Mouse (Mus musculus): ENCODE measurements at regions not wholly inside any gene's neighbourhood (a gene's known extent, or its start where the extent isn't known, plus 50 kb on each side); places are given as distances from the start of the nearest gene placed in this dataset.

- ATAC-seq (replicated peaks; ENCODE audit: insufficient number of reproducible peaks, low FRiP score, low TSS enrichment, poor library complexity, severe bottlenecking): no peak
Observed at GRCm38 (mm10) chr3:117520461-117520860, 54.2 kb upstream of the Plppr5 start.

- no peak for ATAC-seq (replicated peaks; ENCODE audit: insufficient number of reproducible peaks, low FRiP score, low TSS enrichment, poor library complexity, severe bottlenecking)
Observed at GRCm38 (mm10) chr3:117508090-117508489, 66.5 kb upstream of the Plppr5 start.

DNA sequence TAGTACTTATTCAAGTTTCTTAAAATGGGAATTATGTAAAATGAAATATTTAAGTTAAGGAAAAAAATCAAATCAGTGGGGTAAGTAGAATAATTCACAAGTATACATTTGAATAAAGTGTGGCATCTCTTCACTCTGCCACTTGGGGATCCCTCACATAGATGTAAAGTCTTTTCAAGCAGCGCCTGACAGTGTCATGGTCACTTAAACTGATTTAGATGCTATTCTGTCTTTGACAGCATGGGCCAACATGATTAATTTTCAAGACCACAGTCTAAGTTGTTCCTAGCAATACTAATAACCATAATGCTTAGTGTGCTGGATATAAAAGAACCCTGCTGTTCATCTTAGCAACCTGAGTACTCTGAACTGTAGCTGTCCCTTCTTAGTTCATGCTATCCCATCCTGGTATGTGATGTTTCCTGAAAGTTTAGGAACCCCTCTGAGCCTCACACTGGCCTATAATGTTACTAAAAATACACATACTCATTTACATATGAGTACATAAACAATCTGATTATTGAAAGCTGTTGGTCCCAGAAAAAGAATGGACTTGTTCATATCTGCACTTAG lies 68.4 kb upstream of the Plppr5 start:
- ATAC-seq (replicated peaks; ENCODE audit: insufficient number of reproducible peaks, low FRiP score, low TSS enrichment, poor library complexity, severe bottlenecking): no peak

DNA sequence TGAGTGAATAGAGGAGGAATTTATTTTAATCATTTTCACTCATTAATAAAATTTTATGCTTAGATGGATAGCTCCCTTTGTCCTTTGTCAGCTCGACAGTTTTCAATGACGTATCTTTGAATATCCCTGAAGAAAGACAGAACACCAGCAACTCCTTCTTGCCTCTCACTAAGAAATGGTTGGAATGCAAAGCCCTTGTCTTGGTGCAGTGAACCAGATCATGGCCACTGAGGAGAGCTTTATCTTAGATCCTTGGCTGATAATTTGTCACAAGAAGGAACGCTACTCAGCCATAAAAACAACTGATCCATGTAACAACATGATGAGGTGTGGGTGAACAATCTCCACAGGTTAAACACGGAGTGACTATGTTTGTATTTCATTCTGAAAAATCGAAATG lies 73.5 kb upstream of the Plppr5 start:
- ATAC-seq (replicated peaks; ENCODE audit: insufficient number of reproducible peaks, low FRiP score, low TSS enrichment, poor library complexity, severe bottlenecking): no peak

GRCm38 (mm10) chr3:117498138-117498897 lies 76.3 kb upstream of the Plppr5 start:
- ATAC-seq (replicated peaks; ENCODE audit: insufficient number of reproducible peaks, low FRiP score, low TSS enrichment, poor library complexity, severe bottlenecking): no peak

GRCm38 (mm10) chr3:117494118-117494517 lies 80.5 kb upstream of the Plppr5 start:
- ATAC-seq (replicated peaks; ENCODE audit: insufficient number of reproducible peaks, low FRiP score, low TSS enrichment, poor library complexity, severe bottlenecking): no peak

DNA sequence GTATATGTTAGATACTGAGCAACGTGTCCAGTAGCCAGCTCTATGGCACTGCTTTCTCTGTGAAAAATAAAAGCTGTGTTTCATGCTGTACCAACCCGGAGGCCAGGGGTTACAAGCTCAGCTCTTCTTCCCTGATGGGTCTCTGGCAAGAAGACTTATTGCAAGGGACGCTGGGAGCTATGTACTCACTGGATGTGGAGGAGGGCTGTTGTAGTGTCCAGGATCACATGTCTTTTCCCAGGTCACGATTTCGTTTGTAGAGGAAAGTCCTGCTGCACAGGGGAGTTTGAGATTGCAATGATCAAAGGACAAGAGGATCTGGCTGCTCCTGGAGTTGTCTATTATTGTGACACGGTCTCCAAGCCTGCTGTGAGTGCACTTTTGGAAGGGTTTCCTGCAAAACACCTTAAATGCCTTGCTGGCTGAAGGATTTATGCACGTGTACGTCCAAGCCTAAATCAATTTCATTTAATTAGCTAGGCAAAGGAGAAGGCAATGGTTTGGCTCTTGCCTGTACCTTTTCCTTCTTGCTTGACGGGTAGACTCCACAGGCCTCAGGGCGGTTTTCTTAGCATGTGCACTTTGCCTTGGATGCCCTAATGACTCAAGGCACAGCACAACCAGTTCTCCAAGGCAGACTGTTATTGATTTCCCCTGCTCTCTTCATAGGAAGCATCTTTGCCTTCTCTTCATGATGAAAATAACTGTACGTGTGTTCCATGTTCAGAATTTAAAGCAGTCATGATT lies 87.2 kb upstream of the Plppr5 start:
- ATAC-seq (replicated peaks; ENCODE audit: insufficient number of reproducible peaks, low FRiP score, low TSS enrichment, poor library complexity, severe bottlenecking): no peak

DNA sequence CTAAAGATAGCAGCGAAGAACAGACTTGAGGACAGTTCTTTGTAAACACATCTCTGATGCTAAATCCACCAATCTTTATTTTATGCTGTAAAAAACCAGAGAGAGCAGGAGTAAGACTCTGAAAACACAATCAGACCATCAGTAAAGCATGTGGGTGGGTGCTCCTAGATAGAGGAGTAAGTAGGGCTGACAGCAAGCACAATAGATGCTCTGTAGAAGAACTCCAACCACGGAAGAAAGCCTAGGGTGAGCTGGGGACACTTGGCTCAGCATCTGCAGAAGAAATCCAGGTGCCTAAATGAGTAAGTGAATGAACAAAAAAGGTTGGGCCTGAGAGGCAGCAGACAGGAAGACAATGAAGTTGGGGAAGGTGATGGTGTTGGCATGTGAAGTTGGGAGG lies 88.3 kb upstream of the Plppr5 start:
- ATAC-seq (replicated peaks; ENCODE audit: insufficient number of reproducible peaks, low FRiP score, low TSS enrichment, poor library complexity, severe bottlenecking): no peak

- ATAC-seq (replicated peaks; ENCODE audit: insufficient number of reproducible peaks, low FRiP score, low TSS enrichment, poor library complexity, severe bottlenecking): no peak
Observed at GRCm38 (mm10) chr3:117480131-117480530, 94.5 kb upstream of the Plppr5 start.

DNA sequence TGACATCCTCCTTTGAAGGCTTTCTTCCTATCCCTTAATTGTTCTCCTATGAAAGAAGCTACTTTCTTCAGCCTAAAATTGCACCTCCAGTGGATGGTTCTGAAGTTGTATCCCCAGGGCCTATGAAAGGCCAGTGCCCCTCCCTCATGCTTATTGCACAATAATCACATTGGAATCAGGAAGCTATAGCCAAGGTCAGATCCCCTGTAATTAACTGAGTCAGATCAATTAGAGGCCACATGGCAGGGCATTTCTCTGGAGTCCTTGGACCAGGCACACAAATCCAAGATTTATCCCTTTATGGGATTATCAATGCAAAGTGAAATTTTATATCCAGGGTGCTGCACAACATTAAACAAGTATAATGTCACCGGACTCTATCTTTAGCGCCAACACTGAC lies 98.8 kb upstream of the Plppr4 start:
- ATAC-seq (replicated peaks; ENCODE audit: insufficient number of reproducible peaks, low FRiP score, low TSS enrichment, poor library complexity, severe bottlenecking): no peak

DNA sequence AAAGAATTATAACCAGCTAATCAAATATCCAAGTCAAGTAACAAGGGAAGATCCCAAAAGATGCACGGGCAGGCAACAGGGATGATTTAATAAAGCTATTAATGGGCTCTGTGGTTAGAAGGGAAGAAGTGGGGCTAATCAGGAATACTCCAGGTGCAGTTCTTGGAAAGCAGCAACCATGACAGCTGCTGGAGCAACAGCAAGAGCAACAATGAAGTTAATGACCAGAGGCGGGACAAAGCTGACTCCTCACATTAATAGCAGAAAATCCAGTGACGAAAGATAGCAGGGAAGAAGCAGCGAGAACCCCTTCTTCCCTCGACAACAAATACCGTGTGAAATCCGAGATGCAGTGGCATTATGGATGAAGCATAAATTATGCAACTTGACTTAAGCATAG lies 89.9 kb upstream of the Plppr4 start:
- ATAC-seq (replicated peaks; ENCODE audit: insufficient number of reproducible peaks, low FRiP score, low TSS enrichment, poor library complexity, severe bottlenecking): no peak

GRCm38 (mm10) chr3:117441887-117442286 lies 81.2 kb upstream of the Plppr4 start:
- no peak for ATAC-seq (replicated peaks; ENCODE audit: insufficient number of reproducible peaks, low FRiP score, low TSS enrichment, poor library complexity, severe bottlenecking)

- ATAC-seq (replicated peaks; ENCODE audit: insufficient number of reproducible peaks, low FRiP score, low TSS enrichment, poor library complexity, severe bottlenecking): no peak
Observed at GRCm38 (mm10) chr3:117440294-117440693, 79.6 kb upstream of the Plppr4 start.

GRCm38 (mm10) chr3:117438473-117439114 lies 77.9 kb upstream of the Plppr4 start:
- ATAC-seq (replicated peaks; ENCODE audit: insufficient number of reproducible peaks, low FRiP score, low TSS enrichment, poor library complexity, severe bottlenecking): peak; percentile 68; the same call in 1 of the 2 replicates

GRCm38 (mm10) chr3:117424526-117424925 lies 63.9 kb upstream of the Plppr4 start:
- ATAC-seq (replicated peaks; ENCODE audit: insufficient number of reproducible peaks, low FRiP score, low TSS enrichment, poor library complexity, severe bottlenecking): no peak

DNA sequence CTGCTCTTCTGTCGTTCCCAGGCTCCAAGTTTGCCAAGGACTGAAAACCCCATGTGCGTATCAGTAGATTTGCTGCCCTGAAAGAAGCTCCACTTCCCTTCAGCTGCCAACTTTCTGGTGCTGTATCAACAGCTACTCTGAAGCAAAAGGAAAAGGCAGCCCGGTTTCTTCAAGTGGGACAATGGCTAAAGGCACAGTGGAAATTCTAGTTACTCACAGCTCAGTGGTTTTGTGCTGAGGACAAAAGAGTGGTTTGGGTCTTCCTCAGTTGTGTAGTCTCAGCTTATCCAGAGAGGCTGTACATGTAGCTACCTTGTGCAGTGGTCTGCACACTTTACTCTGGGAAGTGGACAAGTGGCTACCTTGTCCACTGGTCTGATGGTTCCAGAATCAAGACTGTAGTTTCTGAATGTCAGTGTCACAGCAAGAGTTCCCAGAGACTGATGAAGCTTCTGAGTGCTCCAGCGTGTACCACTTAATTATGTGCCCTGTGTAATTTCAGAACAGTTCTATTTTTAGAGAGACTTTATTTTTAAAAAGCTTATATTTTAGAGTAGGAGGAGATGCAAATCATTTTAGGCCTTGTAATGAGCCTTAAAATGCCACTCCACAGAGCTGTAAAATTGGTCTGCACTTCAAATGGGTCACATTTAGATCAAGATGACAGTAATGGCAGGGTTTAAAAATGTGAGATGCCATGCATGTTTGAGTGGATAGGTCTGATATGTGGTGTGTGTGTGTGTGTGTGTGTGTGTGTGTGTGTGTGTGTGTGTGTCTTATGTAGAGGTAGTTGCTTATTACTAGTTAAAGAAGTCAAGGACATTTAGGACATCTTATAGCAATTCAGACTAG lies 52.4 kb upstream of the Plppr4 start:
- no peak for ATAC-seq (replicated peaks; ENCODE audit: insufficient number of reproducible peaks, low FRiP score, low TSS enrichment, poor library complexity, severe bottlenecking)

All from monocyte, adult 5-6 weeks (primary cell).